Mouse (Mus musculus) embryonic facial prominence, embryonic 13.5 days (tissue): Measurements from ENCODE around the gene Wbp2. TPM values are rescaled to one million over a fixed set of nuclear protein-coding genes. Genes with fewer than 3 reads are reported as not detected.

Source experiments
- ATAC-seq: fragments of 200-750 bp; cut with Nextera tagmentation; 2 replicates; pipeline ENCODE4 v1.8.0; 2017; ENCODE audit warnings: low read depth; ENCODE audit not compliant: insufficient number of reproducible peaks, insufficient read depth, low FRiP score, low TSS enrichment
- H3K27ac ChIP-seq: fragments of 300-500 bp; sonication (generic); 2 replicates; pipeline ENCODE4 v1.5.1; 2015; ENCODE audit warnings: moderate library complexity, mild to moderate bottlenecking, inconsistent platforms
- H3K27me3 ChIP-seq: fragments of 300-500 bp; sonication (generic); 2 replicates; pipeline ENCODE4 v1.6.1; 2015; ENCODE audit warnings: mild to moderate bottlenecking, inconsistent platforms
- H3K36me3 ChIP-seq: fragments of 300-500 bp; sonication (generic); 2 replicates; pipeline ENCODE4 v1.6.1; 2015; ENCODE audit warnings: mild to moderate bottlenecking, inconsistent platforms
- H3K4me1 ChIP-seq: fragments of 300-500 bp; sonication (generic); 2 replicates; pipeline ENCODE4 v1.6.1; 2015; ENCODE audit warnings: inconsistent platforms
- H3K4me2 ChIP-seq: fragments of 300-500 bp; sonication (generic); 2 replicates; pipeline ENCODE4 v1.6.1; 2015; ENCODE audit warnings: moderate library complexity, mild to moderate bottlenecking, inconsistent platforms
- H3K4me3 ChIP-seq: fragments of 300-500 bp; sonication (generic); 2 replicates; pipeline ENCODE4 v1.5.1; 2015; ENCODE audit warnings: mild to moderate bottlenecking, inconsistent platforms
- H3K9ac ChIP-seq: fragments of 300-500 bp; sonication (generic); 2 replicates; pipeline ENCODE4 v1.6.1; 2015; ENCODE audit warnings: mild to moderate bottlenecking, inconsistent platforms
- H3K9me3 ChIP-seq: fragments of 300-500 bp; sonication (generic); 2 replicates; pipeline ENCODE4 v1.6.1; 2016; ENCODE audit warnings: inconsistent platforms
- WGBS: fragments of 180-500 bp; shearing (Covaris S2); methylation state at CpG from one replicate; pipeline ENCODE4 v1.1.7; 2015; ENCODE audit warnings: mixed read lengths; 5-methylcytosine and 5-hydroxymethylcytosine counted together
- polyA plus RNA-seq: library from polyadenylated mRNA; unstranded; fragments of >200 nt; fragmentation: Nextera tagmentation; extraction: Ambion mirVana; gene quantifications from 2 replicates; pipeline ENCODE4 v1.2.1, GENCODE M21; 2015

Wbp2 gene
- polyA plus RNA-seq, 1 experiment from 2014 or later = 52.0 TPM

DNA sequence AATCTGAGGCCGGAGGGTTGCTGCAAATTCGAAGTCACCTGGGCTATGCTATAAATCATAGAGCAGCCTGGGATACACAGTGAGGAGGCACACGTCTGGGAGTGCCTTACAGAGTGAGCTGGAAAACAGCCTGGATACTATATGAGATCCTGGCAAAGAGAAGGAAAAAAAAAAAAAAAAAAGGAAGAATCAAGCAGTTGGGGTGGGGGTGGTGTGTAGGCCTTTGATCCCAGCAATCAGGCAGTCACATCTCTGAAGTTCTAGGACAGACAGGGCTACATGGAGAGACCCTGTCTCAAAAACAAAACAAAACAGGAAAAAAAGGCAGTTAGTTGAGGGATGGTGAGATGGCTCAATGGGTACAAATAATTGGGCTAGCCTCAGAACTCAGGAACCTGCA is 50.1 kb downstream of the Wbp2 start:
- 93% methylated on average over 3 of the region's 3 CpGs for WGBS
- Histone ChIP-seq H3K9me3 (no peaks in the 10 kb centered on the region), H3K4me3 (no peak overlapping the region), H3K36me3 (peaks cover 44% of the 10 kb centered on the region), H3K4me1 (peaks cover 8% of the 10 kb centered on the region), H3K4me2 (no peak overlapping the region), H3K27me3 (no peaks in the 10 kb centered on the region), H3K9ac (no peak overlapping the region), H3K27ac (no peak overlapping the region)
- no peak for ATAC-seq

DNA sequence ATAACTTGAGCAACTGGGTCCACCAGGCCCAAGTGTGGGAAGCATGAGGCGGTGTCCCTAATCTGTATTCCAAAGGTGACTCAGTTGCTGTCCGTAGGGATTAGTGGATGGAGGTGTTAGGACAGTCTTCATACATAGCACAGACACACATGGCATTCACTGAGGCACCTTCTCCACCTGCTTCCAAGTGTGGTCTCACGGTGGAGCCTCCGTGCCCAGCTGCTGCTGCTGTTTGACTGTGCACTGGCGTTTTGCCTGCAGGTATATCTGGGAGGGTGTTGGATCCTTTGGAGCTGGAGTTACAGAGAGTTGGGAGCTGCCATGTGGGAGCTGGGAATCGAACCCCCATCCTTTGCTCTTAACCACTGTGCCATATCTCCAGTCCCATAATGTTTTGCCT is 52.2 kb downstream of the Wbp2 start:
- H3K9ac ChIP-seq = 0 out of 2 replicates have a peak overlapping the region, but pooled peaks have one; percentile 11
- H3K4me3 ChIP-seq = no peak overlapping the region
- peaks cover 18% of the 10 kb centered on the region for H3K4me1 ChIP-seq
- H3K4me2 ChIP-seq = no peak overlapping the region
- H3K36me3 ChIP-seq = peaks cover 28% of the 10 kb centered on the region
- H3K27ac ChIP-seq = no peak overlapping the region
- H3K27me3 ChIP-seq = no peaks in the 10 kb centered on the region
- 93% methylated on average over 6 of the region's 6 CpGs for WGBS
- H3K9me3 ChIP-seq = no peaks in the 10 kb centered on the region
- ATAC-seq = no peak

DNA sequence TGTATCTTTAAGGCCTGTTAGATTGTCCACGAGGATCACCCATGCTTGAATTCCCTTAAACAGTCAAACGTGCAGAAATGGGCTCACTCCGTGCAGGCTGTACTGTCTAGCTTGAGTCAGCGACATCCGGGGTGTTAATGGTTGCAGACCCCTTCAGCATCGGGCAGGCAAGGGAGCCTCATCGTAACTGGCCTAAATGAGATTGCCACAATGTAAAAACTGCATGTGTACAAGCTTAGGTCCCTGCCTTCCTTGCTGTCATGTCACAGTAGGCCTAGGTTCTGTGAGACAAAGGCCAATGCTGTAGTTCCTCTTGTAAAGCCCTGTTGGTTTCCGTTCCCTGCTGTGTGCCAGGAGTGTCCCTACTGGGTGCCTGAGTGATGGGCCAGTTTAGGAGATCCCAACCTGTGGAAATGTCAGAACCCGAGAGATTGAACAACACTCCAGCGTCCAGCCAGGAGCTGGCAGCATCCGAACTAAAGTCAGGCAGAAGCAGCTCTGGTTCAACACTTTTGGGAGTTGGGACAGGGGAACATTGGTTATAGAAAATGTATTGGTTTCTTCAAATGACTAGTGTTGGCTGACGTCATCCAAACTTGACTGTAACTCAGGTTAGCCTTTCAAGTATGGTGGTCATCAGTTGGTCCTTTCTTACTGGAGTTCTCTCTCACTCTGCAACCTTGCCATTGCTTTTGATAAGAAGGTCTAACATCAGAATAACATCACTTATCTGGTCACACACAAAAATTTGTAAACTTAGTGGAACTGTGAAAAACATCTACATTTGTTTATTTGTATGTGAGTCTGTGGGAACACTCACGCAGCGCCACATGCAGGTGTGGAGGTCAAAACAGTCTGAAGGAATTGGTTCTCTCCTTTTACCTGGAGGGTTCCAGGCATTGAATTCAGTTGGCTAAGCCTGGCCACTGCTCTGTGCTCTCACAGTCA is 55.6 kb downstream of the Wbp2 start:
- H3K9me3 ChIP-seq = no peaks in the 10 kb centered on the region
- peaks cover 15% of the 10 kb centered on the region for H3K36me3 ChIP-seq
- peak overlapping the region; percentile 71 for H3K4me3 ChIP-seq
- ATAC-seq = no peak
- H3K4me1 ChIP-seq = peaks cover 18% of the 10 kb centered on the region
- WGBS = 27% methylated on average over 14 of the region's 14 CpGs
- peak overlapping the region; percentile 95 for H3K9ac ChIP-seq
- peak overlapping the region; percentile 100 for H3K27ac ChIP-seq
- no peaks in the 10 kb centered on the region for H3K27me3 ChIP-seq
- H3K4me2 ChIP-seq = peak overlapping the region; percentile 72

DNA sequence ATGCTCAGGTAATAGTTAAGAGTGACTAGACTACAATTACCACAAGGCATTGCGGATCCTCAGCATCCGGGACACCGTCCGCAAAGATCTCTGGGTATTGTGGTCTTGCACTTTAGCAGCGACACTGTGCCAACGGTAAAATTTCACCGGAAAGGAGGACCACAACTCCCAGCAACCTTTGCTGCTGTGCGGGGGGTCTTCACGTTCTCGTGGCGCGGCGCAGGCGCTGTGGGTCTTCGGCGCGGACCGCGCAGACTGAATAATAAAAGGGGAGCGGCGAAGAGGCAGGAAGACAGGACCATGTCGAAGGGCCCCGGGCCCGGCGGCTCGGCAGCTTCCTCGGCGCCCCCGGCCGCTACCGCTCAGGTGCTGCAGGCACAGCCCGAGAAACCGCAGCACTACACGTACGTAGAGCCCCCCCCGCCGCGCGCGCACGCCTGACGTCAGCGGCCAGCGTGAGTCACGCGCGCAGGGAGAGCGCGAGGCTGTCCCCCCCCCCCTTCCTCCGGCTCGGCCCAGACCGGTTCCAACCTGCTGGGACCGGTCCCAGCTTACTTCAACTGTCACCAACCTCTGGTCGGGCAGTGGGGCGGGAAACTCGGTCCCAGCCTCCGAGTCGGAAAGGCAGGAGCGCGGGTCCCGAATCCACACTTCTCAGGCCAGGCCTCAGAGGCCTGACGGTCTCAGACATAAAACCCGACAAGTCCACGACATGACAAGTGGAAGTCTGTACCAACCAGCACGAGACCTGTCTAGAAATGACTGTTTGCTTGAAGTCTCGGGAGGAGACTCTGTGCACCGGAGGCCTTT is 56.5 kb downstream of the Wbp2 start, which contains the start of gene Unk:
TSS of gene Unk (plus strand) at position 235 of the 810 bp plus-strand sequence.
- H3K4me2 ChIP-seq = peak within 1 kb of the TSS; percentile 72

DNA sequence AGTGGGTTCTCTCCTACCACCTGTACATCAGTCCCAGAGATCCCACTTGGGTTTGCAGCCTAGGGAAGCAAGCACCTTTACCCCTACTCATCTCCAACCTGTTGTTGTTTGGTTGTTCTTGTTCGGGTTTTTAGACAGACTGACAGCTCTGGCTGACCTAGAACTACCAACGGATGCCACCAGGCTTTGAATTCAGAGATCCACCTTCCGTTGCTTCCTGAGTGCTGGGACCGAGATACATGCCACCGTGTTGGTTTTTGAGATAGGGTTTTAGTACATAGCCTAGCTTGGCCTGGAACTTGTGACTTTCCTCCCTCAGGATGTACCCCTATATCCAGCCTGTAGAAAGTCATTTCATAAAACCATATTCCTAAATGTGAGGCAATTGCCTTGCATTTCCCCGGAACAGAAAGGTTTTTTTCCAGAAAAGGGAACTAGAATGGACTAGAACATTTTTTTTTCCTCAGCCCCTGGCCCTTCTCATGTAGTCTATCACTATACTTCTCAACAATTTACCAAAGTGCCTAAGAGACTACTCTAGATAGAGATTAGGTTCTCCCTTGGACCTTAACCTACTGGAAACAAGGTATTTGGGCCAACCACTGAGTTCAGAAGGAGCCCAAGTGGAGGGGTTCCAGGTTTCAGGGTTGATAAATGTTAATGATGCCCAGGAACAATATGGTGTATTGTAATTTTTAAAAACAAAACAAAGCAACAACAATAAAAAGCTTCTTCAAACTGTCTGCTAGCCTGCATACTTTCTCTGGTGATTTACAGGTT is 57.5 kb downstream of the Wbp2 start:
- Histone ChIP-seq H3K9me3 (no peaks in the 10 kb centered on the region), H3K4me2 (peak overlapping the region; percentile 72), H3K9ac (peak overlapping the region; percentile 95), H3K27ac (peak overlapping the region; percentile 100), H3K27me3 (no peaks in the 10 kb centered on the region), H3K4me3 (peak overlapping the region; percentile 71), H3K4me1 (peaks cover 18% of the 10 kb centered on the region), H3K36me3 (peaks cover 7% of the 10 kb centered on the region; the same call in 1 of the 2 replicates)
- WGBS = 80% methylated on average over 6 of the region's 6 CpGs
- ATAC-seq = no peak

More for the DNA sequence above, 56.5 kb downstream of the Wbp2 start, which contains the start of gene Unk:
- peaks cover 15% of the 10 kb centered on the region for H3K36me3 ChIP-seq
- WGBS = under 1% methylated on average over 67 of the region's 67 CpGs
- H3K9me3 ChIP-seq = no peaks in the 10 kb centered on the region
- peak within 1 kb of the TSS; percentile 71 for H3K4me3 ChIP-seq
- H3K4me1 ChIP-seq = peaks cover 18% of the 10 kb centered on the region
- H3K9ac ChIP-seq = peak within 1 kb of the TSS; percentile 95
- H3K27ac ChIP-seq = peak within 1 kb of the TSS; percentile 100
- H3K27me3 ChIP-seq = no peaks in the 10 kb centered on the region
- peak; percentile 92 for ATAC-seq

Other genes starting within 250 kb of the Wbp2 start
- 0.67 and 1.0 TPM in 2 replicates for gene Myo15b, start 228.6 kb downstream of the Wbp2 start, polyA plus RNA-seq
- 3.3 and 3.4 TPM in 2 replicates for gene Smim5, start 187.0 kb downstream of the Wbp2 start, polyA plus RNA-seq
- gene Smim6, start 175.0 kb downstream of the Wbp2 start, polyA plus RNA-seq = 1.1 and 1.2 TPM in 2 replicates
- 47.0 and 53.9 TPM in 2 replicates for gene Sap30bp, start 153.7 kb downstream of the Wbp2 start, polyA plus RNA-seq
- gene Recql5, start 153.5 kb downstream of the Wbp2 start, polyA plus RNA-seq = 22.9 and 24.9 TPM in 2 replicates
- gene Itgb4, start 112.3 kb downstream of the Wbp2 start, polyA plus RNA-seq = 11.2 and 11.6 TPM in 2 replicates
- 169 and 189 TPM in 2 replicates for gene Galk1, start 74.3 kb downstream of the Wbp2 start, polyA plus RNA-seq
- gene H3f3b, start 59.0 kb downstream of the Wbp2 start, polyA plus RNA-seq = 2,264 and 2,363 TPM in 2 replicates
- 40.7 and 44.9 TPM in 2 replicates for gene Unk, start 56.7 kb downstream of the Wbp2 start, polyA plus RNA-seq
- 2.7 and 2.9 TPM in 2 replicates for gene Unc13d, start 9.0 kb downstream of the Wbp2 start, polyA plus RNA-seq
- 8.6 and 9.4 TPM in 2 replicates for gene Trim47, start 40.2 kb upstream of the Wbp2 start, polyA plus RNA-seq
- 2.8 and 3.2 TPM in 2 replicates for gene Trim65, start 44.1 kb upstream of the Wbp2 start, polyA plus RNA-seq
- 75.2 and 80.0 TPM in 2 replicates for gene Mrpl38, start 51.9 kb upstream of the Wbp2 start, polyA plus RNA-seq
- gene Fbf1, start 81.2 kb upstream of the Wbp2 start, polyA plus RNA-seq = 49.5 and 60.3 TPM in 2 replicates
- 59.7 and 74.1 TPM in 2 replicates for gene Ten1, start 111.9 kb upstream of the Wbp2 start, polyA plus RNA-seq
- 21.4 and 24.5 TPM in 2 replicates for gene Acox1, start 112.0 kb upstream of the Wbp2 start, polyA plus RNA-seq
- gene Evpl, start 151.1 kb upstream of the Wbp2 start, polyA plus RNA-seq = 4.8 and 5.1 TPM in 2 replicates
- gene Srp68, start 187.2 kb upstream of the Wbp2 start, polyA plus RNA-seq = 95.2 and 97.5 TPM in 2 replicates
- 0.18 TPM in 1 of 2 replicates, not detected in the other for gene Galr2, start 193.9 kb upstream of the Wbp2 start, polyA plus RNA-seq
- 71.7 and 79.4 TPM in 2 replicates for gene Exoc7, start 220.2 kb upstream of the Wbp2 start, polyA plus RNA-seq
- gene Foxj1, start 248.4 kb upstream of the Wbp2 start, polyA plus RNA-seq = 0.80 and 1.4 TPM in 2 replicates